Mouse (Mus musculus): ENCODE results near the gene Cib1. TPM values are rescaled to one million over a fixed set of nuclear protein-coding genes. Genes with fewer than 3 reads are reported as not detected.

Gene Cib1
- total RNA-seq (2021): 10 to 100 TPM; 23.4 to 24.3 TPM
- long read RNA-seq, transcript Cib1-201 (7 exons, 1,047 nt): major isoform, 29 of 32 reads
- long read RNA-seq, partial matches to known transcripts: 1 of 32 reads
- long read RNA-seq, other reads (novel, unspliced or antisense): 2 of 32 reads

- peak; percentile 92 to 96 for DNase-seq (ENCODE audit: low spot score in 2 of 2)
These were observed at the start of gene Cib1, which contains the start of gene Gdpgp1 for GRCm38 (mm10) chr7:80232489-80233029. TSS of gene Cib1 (minus strand) at chr7:80232813. TSS of gene Gdpgp1 (plus strand) at chr7:80232865.

- DNase-seq (ENCODE audit: low spot score in 2 of 2): no peak
These were observed 49.0 kb upstream of the Cib1 start for GRCm38 (mm10) chr7:80281646-80282045.

GRCm38 (mm10) chr7:80280998-80281397 lies 48.4 kb upstream of the Cib1 start:
- DNase-seq (ENCODE audit: low spot score in 2 of 2): no peak

DNA sequence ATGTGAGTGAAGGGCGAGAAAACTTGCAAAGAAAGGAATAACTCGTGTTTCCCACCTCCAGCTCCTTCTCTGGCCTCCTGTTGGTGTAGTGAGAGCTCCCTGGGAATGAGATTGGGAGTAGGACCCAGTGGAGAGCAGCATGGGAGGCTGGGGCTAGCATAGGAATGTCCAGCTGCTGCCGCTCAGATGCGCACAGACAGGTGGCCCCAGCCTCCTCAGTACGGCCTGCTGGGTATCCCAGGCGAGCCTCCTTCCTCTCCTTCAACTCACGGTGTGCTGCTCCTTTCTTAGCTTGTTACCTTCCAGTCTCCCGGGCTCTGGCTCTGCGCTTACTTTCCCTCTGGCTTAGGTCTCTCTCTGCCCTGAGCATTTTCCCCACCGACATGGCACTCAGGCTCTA lies 47.4 kb upstream of the Cib1 start:
- no peak for DNase-seq (ENCODE audit: low spot score in 2 of 2)

DNA sequence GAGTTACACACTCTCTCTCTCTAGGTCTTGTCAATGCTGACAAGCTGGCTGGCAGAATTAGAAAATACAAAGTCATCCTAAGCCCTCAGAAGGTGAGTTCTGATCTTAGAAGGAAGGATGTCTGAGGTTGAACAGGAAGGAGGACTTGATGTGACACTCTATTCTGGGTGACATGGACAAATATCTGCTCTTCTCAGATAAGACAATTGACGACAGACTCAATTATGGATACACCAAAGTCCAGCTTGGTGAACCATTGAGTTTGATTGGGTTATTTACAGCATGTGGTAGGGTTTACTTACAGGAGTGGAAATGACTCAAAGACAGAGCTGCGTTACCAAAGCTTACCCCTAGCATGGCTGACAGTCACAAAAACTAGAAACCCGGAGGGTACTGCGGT lies 43.8 kb upstream of the Cib1 start:
- no peak for DNase-seq (ENCODE audit: low spot score in 2 of 2)

DNA sequence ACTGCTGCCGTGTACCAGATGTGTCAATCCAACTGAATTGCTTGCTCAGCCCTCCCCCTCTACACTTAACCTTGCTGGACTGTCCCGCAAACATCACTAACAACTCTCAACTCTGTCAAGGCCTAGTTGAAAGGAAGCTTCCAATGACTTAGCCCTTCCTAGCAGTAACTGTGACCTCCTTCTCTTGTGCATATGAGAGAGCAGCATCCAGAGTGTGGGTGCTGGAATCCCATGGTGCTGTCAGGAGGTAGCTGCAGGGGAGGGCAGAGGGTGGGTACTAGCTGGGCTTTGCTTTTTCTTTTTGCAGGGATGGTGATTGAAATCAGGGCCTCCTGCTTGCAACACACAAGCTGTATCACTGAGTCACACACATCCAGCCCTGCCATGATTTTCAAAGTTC lies 40.8 kb upstream of the Cib1 start:
- DNase-seq (ENCODE audit: low spot score in 2 of 2): no peak

DNA sequence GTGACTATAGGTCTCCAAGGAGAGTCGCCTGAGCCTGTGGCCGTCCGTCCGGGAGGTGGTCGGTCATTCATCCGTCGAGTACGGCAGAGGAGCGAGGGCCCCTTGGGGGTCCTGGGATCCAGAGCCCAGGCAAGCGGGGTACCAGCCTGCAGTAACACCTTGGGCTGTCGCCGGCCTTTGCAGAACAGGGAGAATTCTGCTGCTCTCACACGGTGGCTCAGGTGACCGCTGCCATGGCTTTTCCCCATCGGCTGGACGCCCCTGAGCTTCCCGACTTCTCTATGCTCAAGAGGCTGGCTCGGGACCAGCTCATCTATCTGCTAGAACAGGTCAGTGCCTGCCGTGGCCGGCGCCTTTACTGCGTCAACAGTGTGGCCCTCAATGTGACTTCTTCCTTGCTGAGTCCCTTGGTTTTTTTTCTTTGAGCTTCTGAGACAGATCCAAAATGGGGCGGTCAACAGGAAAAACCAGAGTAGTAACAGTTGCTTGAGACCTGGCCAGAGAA lies 37.2 kb upstream of the Cib1 start:
- DNase-seq (ENCODE audit: low spot score in 2 of 2): no peak

GRCm38 (mm10) chr7:80268897-80269750 lies 36.5 kb upstream of the Cib1 start, which contains the start of gene Vps33b:
TSS of gene Vps33b (plus strand) at chr7:80269649.
- peak; percentile 97 to 98 for DNase-seq (ENCODE audit: low spot score in 2 of 2)

- no peak for DNase-seq (ENCODE audit: low spot score in 2 of 2)
These were observed 35.2 kb upstream of the Cib1 start for GRCm38 (mm10) chr7:80267764-80268163.

DNA sequence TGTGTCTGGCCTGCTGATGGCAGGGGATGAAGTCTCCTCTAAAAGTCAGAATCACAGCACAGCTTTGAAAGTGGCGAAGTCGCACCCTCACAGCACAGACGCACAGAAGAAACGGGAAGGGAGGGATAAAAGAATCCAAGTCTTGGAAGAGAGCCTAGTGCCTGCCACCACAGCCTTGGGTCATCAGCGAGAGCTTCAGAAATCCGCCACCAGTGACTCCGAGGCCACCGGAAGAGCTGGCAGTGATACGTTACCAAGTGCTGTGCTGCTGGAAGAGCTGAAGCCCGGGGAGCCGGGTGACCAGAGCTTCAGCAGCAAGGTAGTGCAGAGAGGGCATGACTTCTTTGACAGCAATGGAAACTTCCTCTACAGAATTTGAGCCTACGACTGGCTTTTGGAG lies 32.0 kb upstream of the Cib1 start:
- DNase-seq (ENCODE audit: low spot score in 2 of 2): no peak

GRCm38 (mm10) chr7:80261372-80261990 lies 28.9 kb upstream of the Cib1 start:
- peak in 1 of 2 experiments; percentile 27 for DNase-seq (ENCODE audit: low spot score in 2 of 2)

GRCm38 (mm10) chr7:80260625-80261371 lies 28.2 kb upstream of the Cib1 start, which contains the start of gene Ngrn:
TSS of gene Ngrn (plus strand) at chr7:80261215.
- peak; percentile 76 to 81 for DNase-seq (ENCODE audit: low spot score in 2 of 2)

DNA sequence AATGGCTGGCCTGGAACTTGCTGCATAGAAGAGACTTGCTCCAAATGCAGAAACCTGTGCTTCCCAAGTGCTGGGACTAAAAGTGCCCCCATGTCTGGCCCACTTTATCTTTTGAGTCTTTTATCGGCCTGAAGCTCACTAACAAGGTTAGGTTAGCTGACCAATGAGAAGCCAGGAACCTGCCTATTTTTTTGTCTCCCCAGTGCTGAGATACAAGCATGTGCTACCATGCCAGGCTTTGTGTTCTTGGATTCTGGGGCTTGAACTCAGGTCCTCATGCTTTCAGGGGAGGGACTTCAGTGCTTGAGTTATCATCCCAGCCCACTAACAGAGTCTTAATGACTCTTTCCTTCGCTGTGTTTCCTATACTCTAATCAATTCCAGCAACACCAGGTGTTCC lies 25.1 kb upstream of the Cib1 start:
- no peak for DNase-seq (ENCODE audit: low spot score in 2 of 2)

GRCm38 (mm10) chr7:80255981-80256380 lies 23.4 kb upstream of the Cib1 start:
- DNase-seq (ENCODE audit: low spot score in 2 of 2): no peak

GRCm38 (mm10) chr7:80252886-80253285 lies 20.3 kb upstream of the Cib1 start:
- no peak for DNase-seq (ENCODE audit: low spot score in 2 of 2)

GRCm38 (mm10) chr7:80252437-80252836 lies 19.8 kb upstream of the Cib1 start:
- DNase-seq (ENCODE audit: low spot score in 2 of 2): no peak

- no peak for DNase-seq (ENCODE audit: low spot score in 2 of 2)
These were observed 14.2 kb upstream of the Cib1 start for GRCm38 (mm10) chr7:80246859-80247258.

- peak; percentile 95 to 96 for DNase-seq (ENCODE audit: low spot score in 2 of 2)
These were observed 13.6 kb upstream of the Cib1 start, which contains the start of gene Ttll13 for GRCm38 (mm10) chr7:80246148-80246721. TSS of gene Ttll13 (plus strand) at chr7:80246376.

DNA sequence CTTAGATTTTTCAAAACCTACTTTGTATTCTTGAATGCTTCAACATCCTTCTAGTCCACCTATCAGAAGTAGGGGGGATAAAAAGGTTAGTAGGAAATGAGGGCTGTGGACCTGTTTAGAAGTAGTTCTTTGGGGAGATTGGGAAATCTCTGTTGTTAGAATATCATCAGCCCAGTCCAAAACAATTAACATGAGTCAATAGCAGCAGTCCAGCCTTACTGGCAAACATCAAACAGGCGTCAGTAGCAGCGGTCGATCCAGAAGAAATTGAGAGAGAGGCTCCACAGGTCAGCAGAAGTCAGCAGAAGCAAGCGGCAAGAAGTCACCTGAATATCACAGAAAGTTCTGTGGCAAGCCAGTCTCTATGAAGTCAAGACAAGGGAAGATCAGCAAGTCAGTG lies 12.2 kb upstream of the Cib1 start:
- DNase-seq (ENCODE audit: low spot score in 2 of 2): no peak

DNA sequence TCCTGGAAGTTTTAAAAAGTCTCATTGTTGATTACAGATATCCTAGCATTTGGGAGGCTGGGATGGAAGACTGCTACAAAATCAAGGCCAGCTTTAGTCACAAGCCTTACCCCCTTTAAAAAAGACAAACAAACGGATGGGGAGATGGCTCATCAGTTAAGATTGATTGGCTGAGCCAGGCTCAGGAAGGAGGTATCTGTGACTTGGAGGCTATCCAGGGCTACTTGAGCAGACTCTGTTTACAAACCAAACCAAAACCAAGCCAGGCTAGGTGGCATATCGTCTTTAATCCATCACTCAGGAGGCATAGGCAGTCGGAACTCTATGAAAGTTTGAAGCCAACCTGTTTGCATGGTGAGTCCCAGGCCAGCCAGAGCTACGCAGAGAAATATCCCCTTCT lies 9.0 kb upstream of the Cib1 start:
- DNase-seq (ENCODE audit: low spot score in 2 of 2): no peak

- DNase-seq (ENCODE audit: low spot score in 2 of 2): no peak
These were observed 5.9 kb upstream of the Cib1 start for GRCm38 (mm10) chr7:80238542-80238941.
